Mouse (Mus musculus): ENCODE results near the gene Fgfr2. TPM values are rescaled to one million over a fixed set of nuclear protein-coding genes. Genes with fewer than 3 reads are reported as not detected.

Gene Fgfr2
- total and polyA plus RNA-seq, 2 experiments from 2014 or later, result 12.1 to 32.6 TPM

GRCm38 (mm10) chr7:131628846-131629391 is 1494.2 kb downstream of the Fgfr2 start:
- H3K36me3 ChIP-seq (ENCODE audit: insufficient read depth, low read length), result no peaks in the 10 kb centered on the region
- no peaks in the 10 kb centered on the region for H3K27me3 ChIP-seq (ENCODE audit: insufficient read depth, low read length)
- H3K9me3 ChIP-seq (ENCODE audit: low read length), result no peaks in the 10 kb centered on the region
- H3K4me3 ChIP-seq (ENCODE audit: low read depth, low read length), result no peak overlapping the region
- no peak overlapping the region for H3K9ac ChIP-seq (replicated peaks; ENCODE audit: low read length, poor library complexity, severe bottlenecking)
- ATAC-seq (ENCODE audit: low FRiP score), result no peak
- peak; percentile 68 for DNase-seq (ENCODE audit: low spot score)
- peaks cover 6% of the 10 kb centered on the region for H3K4me1 ChIP-seq (ENCODE audit: insufficient read depth, low read length)
- no peak for TF ChIP-seq CTCF (IDR thresholded peaks at IDR 0.05)
- 75% methylated on average over 13 of the region's 13 CpGs for WGBS
- H3K4me2 ChIP-seq (ENCODE audit: low read depth, low read length, poor library complexity, severe bottlenecking), result no peak overlapping the region
- no peak overlapping the region for H3K27ac ChIP-seq (ENCODE audit: low read depth, low read length)

- H3K9me3 ChIP-seq (ENCODE audit: low read length), result no peaks in the 10 kb centered on the region
- ATAC-seq (ENCODE audit: low FRiP score) (no peak), DNase-seq (ENCODE audit: low spot score) (no peak)
- H3K27me3 ChIP-seq (ENCODE audit: insufficient read depth, low read length), result no peaks in the 10 kb centered on the region
- H3K36me3 ChIP-seq (ENCODE audit: insufficient read depth, low read length), result no peaks in the 10 kb centered on the region
- peaks cover 6% of the 10 kb centered on the region for H3K4me1 ChIP-seq (ENCODE audit: insufficient read depth, low read length)
- no peak overlapping the region for H3K4me2 ChIP-seq (ENCODE audit: low read depth, low read length, poor library complexity, severe bottlenecking)
- H3K9ac ChIP-seq (replicated peaks; ENCODE audit: low read length, poor library complexity, severe bottlenecking), result no peak overlapping the region
- H3K27ac ChIP-seq (ENCODE audit: low read depth, low read length), result no peak overlapping the region
- no peak for TF ChIP-seq CTCF (IDR thresholded peaks at IDR 0.05)
- H3K4me3 ChIP-seq (ENCODE audit: low read depth, low read length), result no peak overlapping the region
- WGBS, result 80% methylated on average over 17 of the region's 17 CpGs
These were observed 1494.8 kb downstream of the Fgfr2 start for GRCm38 (mm10) chr7:131628356-131628755.

GRCm38 (mm10) chr7:131609677-131610076 is 1513.5 kb downstream of the Fgfr2 start:
- Histone ChIP-seq H3K27me3 (ENCODE audit: insufficient read depth, low read length) (no peaks in the 10 kb centered on the region), H3K4me3 (ENCODE audit: low read depth, low read length) (no peak overlapping the region), H3K9ac (replicated peaks; ENCODE audit: low read length, poor library complexity, severe bottlenecking) (no peak overlapping the region), H3K4me2 (ENCODE audit: low read depth, low read length, poor library complexity, severe bottlenecking) (no peak overlapping the region), H3K4me1 (ENCODE audit: insufficient read depth, low read length) (no peaks in the 10 kb centered on the region; the same call in 1 of the 2 replicates), H3K27ac (ENCODE audit: low read depth, low read length) (no peak overlapping the region), H3K36me3 (ENCODE audit: insufficient read depth, low read length) (no peaks in the 10 kb centered on the region), H3K9me3 (ENCODE audit: low read length) (no peaks in the 10 kb centered on the region)
- DNase-seq (ENCODE audit: low spot score), result no peak
- no peak for ATAC-seq (ENCODE audit: low FRiP score)
- WGBS, result 46% methylated on average over 7 of the region's 7 CpGs
- TF ChIP-seq CTCF (IDR thresholded peaks at IDR 0.05), result no peak

- H3K27me3 ChIP-seq (ENCODE audit: insufficient read depth, low read length), result no peaks in the 10 kb centered on the region
- no peaks in the 10 kb centered on the region for H3K9me3 ChIP-seq (ENCODE audit: low read length)
- ATAC-seq (ENCODE audit: low FRiP score) (no peak), DNase-seq (ENCODE audit: low spot score) (no peak)
- TF ChIP-seq CTCF (IDR thresholded peaks at IDR 0.05), result no peak
- no peak overlapping the region for H3K4me3 ChIP-seq (ENCODE audit: low read depth, low read length)
- H3K4me1 ChIP-seq (ENCODE audit: insufficient read depth, low read length), result no peaks in the 10 kb centered on the region; the same call in 1 of the 2 replicates
- WGBS, result 86% methylated on average over 6 of the region's 6 CpGs
- H3K36me3 ChIP-seq (ENCODE audit: insufficient read depth, low read length), result no peaks in the 10 kb centered on the region
- H3K4me2 ChIP-seq (ENCODE audit: low read depth, low read length, poor library complexity, severe bottlenecking), result no peak overlapping the region
- no peak overlapping the region for H3K27ac ChIP-seq (ENCODE audit: low read depth, low read length)
- H3K9ac ChIP-seq (replicated peaks; ENCODE audit: low read length, poor library complexity, severe bottlenecking), result no peak overlapping the region
These were observed 1515.1 kb downstream of the Fgfr2 start for GRCm38 (mm10) chr7:131608049-131608448.

- DNase-seq (ENCODE audit: low spot score) (peak; percentile 32), ATAC-seq (ENCODE audit: low FRiP score) (no peak)
- WGBS, result 73% methylated on average over 4 of the region's 4 CpGs
- Histone ChIP-seq H3K4me1 (ENCODE audit: insufficient read depth, low read length) (no peaks in the 10 kb centered on the region; the same call in 1 of the 2 replicates), H3K27me3 (ENCODE audit: insufficient read depth, low read length) (no peaks in the 10 kb centered on the region), H3K9me3 (ENCODE audit: low read length) (no peaks in the 10 kb centered on the region), H3K27ac (ENCODE audit: low read depth, low read length) (no peak overlapping the region), H3K9ac (replicated peaks; ENCODE audit: low read length, poor library complexity, severe bottlenecking) (no peak overlapping the region), H3K4me2 (ENCODE audit: low read depth, low read length, poor library complexity, severe bottlenecking) (no peak overlapping the region), H3K4me3 (ENCODE audit: low read depth, low read length) (no peak overlapping the region), H3K36me3 (ENCODE audit: insufficient read depth, low read length) (no peaks in the 10 kb centered on the region)
- no peak for TF ChIP-seq CTCF (IDR thresholded peaks at IDR 0.05)
These were observed 1517.7 kb downstream of the Fgfr2 start for GRCm38 (mm10) chr7:131605481-131605880.

GRCm38 (mm10) chr7:131604946-131605345 is 1518.2 kb downstream of the Fgfr2 start:
- ATAC-seq (ENCODE audit: low FRiP score), result no peak
- no peak overlapping the region for H3K9ac ChIP-seq (replicated peaks; ENCODE audit: low read length, poor library complexity, severe bottlenecking)
- no peak overlapping the region for H3K4me2 ChIP-seq (ENCODE audit: low read depth, low read length, poor library complexity, severe bottlenecking)
- no peaks in the 10 kb centered on the region for H3K27me3 ChIP-seq (ENCODE audit: insufficient read depth, low read length)
- H3K27ac ChIP-seq (ENCODE audit: low read depth, low read length), result no peak overlapping the region
- no peaks in the 10 kb centered on the region for H3K36me3 ChIP-seq (ENCODE audit: insufficient read depth, low read length)
- H3K9me3 ChIP-seq (ENCODE audit: low read length), result no peaks in the 10 kb centered on the region
- no peak overlapping the region for H3K4me3 ChIP-seq (ENCODE audit: low read depth, low read length)
- H3K4me1 ChIP-seq (ENCODE audit: insufficient read depth, low read length), result no peaks in the 10 kb centered on the region; the same call in 1 of the 2 replicates
- 95% methylated on average over 10 of the region's 10 CpGs for WGBS
- no peak for DNase-seq (ENCODE audit: low spot score)
- no peak for TF ChIP-seq CTCF (IDR thresholded peaks at IDR 0.05)

All from midbrain, postnatal 0 days (tissue).